Mouse (Mus musculus) testis, adult 2 months (tissue): Measurements from ENCODE around the gene Rhox3h.

ENCODE experiments used
- CTCF ChIP-seq: fragments of 200-500 bp; IDR thresholded peaks from 2 replicates; pipeline ENCODE4 v1.5.1; 2012; ENCODE audit warnings: low read depth, mild to moderate bottlenecking, inconsistent platforms, low read length, moderate library complexity; ENCODE audit not compliant: control insufficient read depth, insufficient read depth, insufficient replicate concordance
- POLR2A ChIP-seq: fragments of 200-500 bp; IDR thresholded peaks from 2 replicates; pipeline ENCODE4 v1.6.1; 2012; ENCODE audit warnings: low read depth, mild to moderate bottlenecking, inconsistent platforms, low read length, moderate library complexity; ENCODE audit not compliant: control insufficient read depth

DNA sequence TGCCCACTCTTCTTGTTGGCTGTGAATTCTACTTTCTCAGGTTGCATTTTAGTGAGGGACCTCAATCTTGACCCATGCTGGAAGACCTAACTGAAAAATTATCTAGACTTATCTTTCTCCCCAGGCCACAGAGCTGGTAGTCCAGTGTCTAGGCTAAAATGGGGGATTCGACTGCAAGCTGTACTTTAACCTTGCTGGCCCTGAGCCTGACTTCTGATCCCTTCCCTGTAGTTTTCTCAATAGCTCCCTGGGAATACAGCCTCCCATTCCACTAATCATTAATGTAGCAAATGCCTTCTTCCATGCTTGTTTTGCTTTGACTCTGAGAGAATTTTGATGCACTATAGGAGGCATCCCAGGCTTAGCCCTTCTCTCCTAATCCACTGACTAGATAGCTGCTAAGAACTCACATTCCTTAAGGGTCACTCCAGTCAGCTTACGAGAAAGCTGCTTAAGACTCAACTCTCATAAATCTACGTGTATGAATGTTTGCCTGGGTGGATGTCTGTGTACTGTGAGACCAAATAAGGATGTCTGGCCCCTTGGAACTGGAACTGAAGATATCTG, 33.3 kb upstream of the Rhox3h start:
- TF ChIP-seq CTCF, result no peak
- TF ChIP-seq POLR2A, result no peak
